Mouse (Mus musculus) stomach, postnatal 0 days (tissue): ENCODE results near the gene Mrpl52. TPM values are rescaled to one million over a fixed set of nuclear protein-coding genes. Genes with fewer than 3 reads are reported as not detected.

Experiments
- ATAC-seq: fragments of 200-750 bp; cut with Nextera tagmentation; 2 replicates; pipeline ENCODE4 v1.8.0; 2017; ENCODE audit not compliant: low FRiP score, low TSS enrichment
- DNase-seq: peaks from one replicate; pipeline ENCODE4 v3.0.0-alpha.2; 2016; ENCODE audit warnings: low spot score
- H3K27ac ChIP-seq: fragments of 300-500 bp; sonication (generic); replicated peaks from 2 replicates; pipeline ENCODE4 v1.5.1; 2014; ENCODE audit warnings: mild to moderate bottlenecking, control low read depth
- H3K27me3 ChIP-seq: fragments of 300-500 bp; sonication (generic); 2 replicates; pipeline ENCODE4 v1.6.1; 2014; ENCODE audit warnings: low read length; ENCODE audit not compliant: control insufficient read depth, insufficient read depth
- H3K36me3 ChIP-seq: fragments of 300-500 bp; sonication (generic); 2 replicates; pipeline ENCODE4 v1.6.1; 2014; ENCODE audit warnings: low read length, mixed read lengths; ENCODE audit not compliant: control insufficient read depth, insufficient read depth
- H3K4me1 ChIP-seq: fragments of 300-500 bp; sonication (generic); replicated peaks from 2 replicates; pipeline ENCODE4 v1.6.1; 2014; ENCODE audit warnings: antibody characterized with exemption; ENCODE audit not compliant: control insufficient read depth, insufficient read depth
- H3K4me2 ChIP-seq: fragments of 300-500 bp; sonication (generic); replicated peaks from 2 replicates; pipeline ENCODE4 v1.6.1; 2014; ENCODE audit warnings: low read depth, mild to moderate bottlenecking, control low read depth, moderate library complexity
- H3K4me3 ChIP-seq: fragments of 300-500 bp; sonication (generic); 2 replicates; pipeline ENCODE4 v1.5.1; 2014; ENCODE audit warnings: low read depth, low read length, control low read depth
- H3K9ac ChIP-seq: fragments of 300-500 bp; sonication (generic); 2 replicates; pipeline ENCODE4 v1.6.1; 2014; ENCODE audit warnings: mild to moderate bottlenecking, low read length, control low read depth, mixed read lengths
- H3K9me3 ChIP-seq: fragments of 300-500 bp; sonication (generic); 2 replicates; pipeline ENCODE4 v1.6.1; 2016; ENCODE audit warnings: low read length; ENCODE audit not compliant: control insufficient read depth
- CTCF ChIP-seq: IDR thresholded peaks from 2 replicates; pipeline ENCODE4 v1.5.1; 2016; ENCODE audit warnings: antibody characterized with exemption, low read depth, mild to moderate bottlenecking, moderate library complexity
- EP300 ChIP-seq: optimal IDR thresholded peaks from 2 replicates; pipeline ENCODE3; 2016; ENCODE audit warnings: antibody characterized with exemption
- WGBS: fragments of 180-500 bp; shearing (Covaris S2); extraction: QIAGEN DNeasy Blood & Tissue Kit; methylation state at CpG from one replicate; pipeline ENCODE4 v1.1.7; 2014; 5-methylcytosine and 5-hydroxymethylcytosine counted together
- polyA plus RNA-seq: library from polyadenylated mRNA; unstranded; fragments of >200 nt; fragmentation: Nextera tagmentation; extraction: Ambion mirVana; gene quantifications from 2 replicates; pipeline ENCODE4 v1.2.1, GENCODE M21; 2015

Gene Mrpl52
- polyA plus RNA-seq, 1 experiment from 2014 or later = 339 TPM

- DNase-seq (peak; percentile 45), ATAC-seq (peak; percentile 64)
- no peak overlapping the region for H3K9ac ChIP-seq
- H3K4me3 ChIP-seq = no peak overlapping the region
- no peaks in the 10 kb centered on the region for H3K27me3 ChIP-seq
- H3K36me3 ChIP-seq = no peaks in the 10 kb centered on the region
- no peak overlapping the region for H3K27ac ChIP-seq
- no peaks in the 10 kb centered on the region for H3K4me1 ChIP-seq
- 46% methylated on average over 4 of the region's 4 CpGs for WGBS
- TF ChIP-seq CTCF = no peak
- no peak for TF ChIP-seq EP300
- H3K9me3 ChIP-seq = no peaks in the 10 kb centered on the region
- H3K4me2 ChIP-seq = no peak overlapping the region
Observed at GRCm38 (mm10) chr14:54383355-54383771, 43.3 kb upstream of the Mrpl52 start.

GRCm38 (mm10) chr14:54384396-54384795 is 42.3 kb upstream of the Mrpl52 start:
- ATAC-seq (no peak), DNase-seq (no peak)
- no peak overlapping the region for H3K4me2 ChIP-seq
- no peak overlapping the region for H3K4me3 ChIP-seq
- no peaks in the 10 kb centered on the region for H3K27me3 ChIP-seq
- H3K36me3 ChIP-seq = no peaks in the 10 kb centered on the region
- no peaks in the 10 kb centered on the region for H3K9me3 ChIP-seq
- H3K27ac ChIP-seq = no peak overlapping the region
- 88% methylated on average over 8 of the region's 8 CpGs for WGBS
- TF ChIP-seq EP300 = no peak
- TF ChIP-seq CTCF = no peak
- no peak overlapping the region for H3K9ac ChIP-seq
- no peaks in the 10 kb centered on the region for H3K4me1 ChIP-seq

GRCm38 (mm10) chr14:54385968-54386618 is 40.6 kb upstream of the Mrpl52 start:
- no peak overlapping the region for H3K9ac ChIP-seq
- H3K27me3 ChIP-seq = no peaks in the 10 kb centered on the region
- DNase-seq = no peak
- ATAC-seq = peak; percentile 30
- no peaks in the 10 kb centered on the region for H3K4me1 ChIP-seq
- H3K9me3 ChIP-seq = no peaks in the 10 kb centered on the region
- no peak overlapping the region for H3K27ac ChIP-seq
- no peak for TF ChIP-seq CTCF
- TF ChIP-seq EP300 = no peak
- no peak overlapping the region for H3K4me3 ChIP-seq
- H3K4me2 ChIP-seq = no peak overlapping the region
- 75% methylated on average over 7 of the region's 7 CpGs for WGBS
- H3K36me3 ChIP-seq = no peaks in the 10 kb centered on the region

GRCm38 (mm10) chr14:54387546-54387945 is 39.2 kb upstream of the Mrpl52 start:
- no peaks in the 10 kb centered on the region for H3K27me3 ChIP-seq
- TF ChIP-seq CTCF (no peak), EP300 (no peak)
- 71% methylated on average over 6 of the region's 6 CpGs for WGBS
- DNase-seq = no peak
- no peak overlapping the region for H3K9ac ChIP-seq
- H3K27ac ChIP-seq = no peak overlapping the region
- H3K9me3 ChIP-seq = no peaks in the 10 kb centered on the region
- no peak overlapping the region for H3K4me3 ChIP-seq
- H3K36me3 ChIP-seq = no peaks in the 10 kb centered on the region
- H3K4me2 ChIP-seq = no peak overlapping the region
- no peak for ATAC-seq
- no peaks in the 10 kb centered on the region for H3K4me1 ChIP-seq

- Histone ChIP-seq H3K27ac (no peak overlapping the region), H3K9me3 (no peaks in the 10 kb centered on the region), H3K27me3 (no peaks in the 10 kb centered on the region), H3K36me3 (no peaks in the 10 kb centered on the region), H3K4me3 (no peak overlapping the region), H3K4me1 (no peaks in the 10 kb centered on the region), H3K4me2 (no peak overlapping the region), H3K9ac (no peak overlapping the region)
- 55% methylated on average over 6 of the region's 6 CpGs for WGBS
- TF ChIP-seq CTCF (no peak), EP300 (no peak)
- no peak for ATAC-seq
- no peak for DNase-seq
Observed at GRCm38 (mm10) chr14:54390843-54391242, 35.9 kb upstream of the Mrpl52 start.

DNA sequence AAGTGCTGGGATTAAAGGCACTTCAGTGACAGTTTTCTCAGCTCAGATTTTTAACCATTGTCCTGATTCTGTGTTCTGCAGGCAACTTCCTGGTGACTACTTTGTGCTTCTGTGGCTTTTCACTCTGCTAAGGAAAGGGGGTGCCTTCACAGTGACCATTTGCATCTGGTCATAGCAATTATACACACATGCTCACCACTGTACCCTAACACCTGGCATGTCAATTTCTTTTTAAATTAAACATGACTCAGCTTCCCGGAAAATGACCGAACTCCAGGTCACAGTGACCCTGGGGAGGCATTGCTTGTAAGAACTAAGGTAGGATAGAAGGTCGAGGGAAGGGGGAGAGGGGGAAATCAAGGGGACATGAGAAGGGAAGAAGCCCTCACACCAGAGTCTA is 32.9 kb upstream of the Mrpl52 start:
- Histone ChIP-seq H3K27ac (no peak overlapping the region), H3K36me3 (no peaks in the 10 kb centered on the region), H3K4me1 (no peaks in the 10 kb centered on the region), H3K4me2 (no peak overlapping the region), H3K27me3 (no peaks in the 10 kb centered on the region), H3K9ac (no peak overlapping the region), H3K4me3 (no peak overlapping the region), H3K9me3 (no peaks in the 10 kb centered on the region)
- ATAC-seq (no peak), DNase-seq (no peak)
- 57% methylated on average over 3 of the region's 3 CpGs for WGBS
- TF ChIP-seq CTCF = no peak
- no peak for TF ChIP-seq EP300
